Mouse (Mus musculus): ENCODE measurements around the gene Gm16867.
"Not testable (repeated sequence)": the region's sequence is repeated elsewhere in the genome, so short reads cannot be mapped to it uniquely, and the experiment has no call there.

The Gm16867 gene

DNA sequence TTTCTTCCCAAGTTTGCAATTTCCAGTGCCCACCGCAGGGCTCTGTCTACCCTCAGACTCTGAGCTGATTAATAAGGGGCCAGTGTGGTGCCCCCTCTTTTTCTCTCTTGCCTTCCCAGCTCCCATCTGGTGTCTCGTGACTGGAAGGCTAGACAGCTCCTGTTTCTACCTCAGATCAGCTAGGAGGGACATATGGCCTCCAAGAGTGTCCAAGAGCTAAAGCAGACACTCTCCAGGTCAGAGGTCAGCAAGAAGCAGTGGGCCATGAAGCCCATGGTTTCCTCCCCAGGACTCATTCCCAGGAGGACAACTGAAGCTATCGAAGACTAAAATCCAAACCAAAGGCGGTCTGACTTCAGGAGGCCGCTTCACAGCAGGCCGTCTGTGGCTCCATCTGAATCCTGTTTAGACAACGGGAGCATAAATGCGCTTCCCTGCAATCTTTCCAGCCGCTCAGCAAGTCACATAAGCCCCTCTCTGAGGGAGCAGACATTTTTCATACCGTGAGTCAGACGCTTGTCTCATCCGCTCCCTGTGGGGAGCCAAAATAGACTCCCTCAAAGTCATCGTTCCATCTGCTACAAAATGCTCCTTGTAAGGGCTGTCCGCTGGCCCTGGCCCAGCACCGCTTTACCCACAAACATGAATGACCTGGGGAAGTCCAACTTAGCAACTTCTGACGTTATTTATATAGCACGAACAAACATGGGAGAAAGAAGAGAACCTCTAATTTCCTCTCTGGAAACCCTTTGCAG, 35.4 kb downstream of the Gm16867 start:
- not testable (repeated sequence) for DNase-seq (ENCODE audit: low read depth)

DNA sequence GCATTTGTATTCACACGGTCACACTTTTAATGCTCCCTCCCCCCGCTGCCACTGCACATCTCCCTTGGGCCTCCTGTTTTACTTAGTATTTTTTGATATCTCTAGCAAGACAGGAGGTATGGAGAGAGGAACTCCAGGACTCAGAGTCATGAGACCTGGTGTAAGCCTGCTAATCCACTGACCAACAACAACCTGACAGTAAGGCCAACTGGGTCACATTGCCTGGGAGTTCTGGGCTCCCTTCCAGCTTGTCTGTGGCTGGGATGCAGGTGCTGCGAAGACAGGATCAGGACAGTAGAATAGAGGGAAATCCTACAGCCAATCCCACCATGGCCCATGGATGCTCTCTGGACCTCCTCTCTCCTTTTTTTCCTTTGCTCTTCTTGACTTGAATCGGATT, 38.7 kb downstream of the Gm16867 start:
- not testable (repeated sequence) for DNase-seq (ENCODE audit: low read depth)

DNA sequence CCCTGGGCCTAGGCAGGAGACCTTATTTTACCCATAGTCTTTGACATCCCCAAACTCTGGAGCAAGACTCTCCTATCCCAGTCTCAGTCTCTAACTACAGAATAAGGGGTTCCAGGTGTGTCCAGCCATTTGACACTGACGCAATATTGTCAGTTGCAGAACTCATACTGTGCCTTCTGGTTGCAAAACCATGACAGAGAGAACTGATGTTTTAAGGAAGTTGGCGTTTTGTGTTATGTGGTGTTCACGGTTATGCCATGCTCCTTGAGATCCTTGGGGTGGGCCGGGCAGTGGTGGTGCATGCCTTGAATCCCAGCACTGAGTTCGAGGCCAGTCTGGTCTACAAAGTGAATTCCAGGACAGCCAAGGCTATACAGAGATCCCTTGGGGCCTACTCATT, 45.5 kb downstream of the Gm16867 start:
- not testable (repeated sequence) for DNase-seq (ENCODE audit: low read depth)

DNA sequence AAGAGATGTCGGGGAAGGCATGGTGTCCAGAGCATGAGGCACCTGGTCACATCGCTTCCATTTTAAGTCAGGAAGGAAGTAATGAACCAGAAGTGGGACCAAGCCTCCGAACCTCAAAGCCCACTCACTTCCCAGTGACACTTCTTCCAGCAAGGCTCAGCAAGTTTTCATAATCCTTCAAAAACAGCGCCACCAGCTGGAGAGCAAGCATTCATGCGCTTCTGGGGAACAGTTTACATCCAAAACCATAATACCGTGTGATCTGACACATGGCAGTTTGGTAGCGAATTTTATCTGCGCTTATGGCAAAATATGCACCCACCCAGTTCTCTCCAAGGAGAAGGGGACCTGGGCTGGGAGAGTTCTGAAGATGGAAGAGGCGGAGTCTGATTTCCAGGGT, 48.5 kb downstream of the Gm16867 start:
- DNase-seq (ENCODE audit: low read depth): not testable (repeated sequence)

DNA sequence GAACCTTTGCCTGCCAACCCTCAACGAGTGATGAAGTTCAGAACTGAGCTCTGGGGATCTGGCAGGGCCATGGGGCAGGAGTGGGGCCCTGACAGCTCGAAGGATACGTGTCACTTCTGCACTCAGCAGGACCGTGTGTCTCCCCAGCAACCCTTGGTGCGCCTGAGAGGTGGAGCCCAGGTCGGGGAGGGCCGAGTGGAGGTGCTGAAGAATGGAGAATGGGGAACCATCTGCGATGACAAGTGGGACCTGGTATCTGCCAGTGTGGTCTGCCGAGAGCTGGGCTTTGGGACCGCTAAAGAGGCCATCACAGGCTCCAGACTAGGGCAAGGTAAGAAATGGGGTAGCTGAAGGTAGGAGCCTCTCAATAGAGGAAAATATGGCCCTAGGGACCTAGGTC, 54.3 kb downstream of the Gm16867 start:
- DNase-seq (ENCODE audit: low read depth): not testable (repeated sequence)

DNA sequence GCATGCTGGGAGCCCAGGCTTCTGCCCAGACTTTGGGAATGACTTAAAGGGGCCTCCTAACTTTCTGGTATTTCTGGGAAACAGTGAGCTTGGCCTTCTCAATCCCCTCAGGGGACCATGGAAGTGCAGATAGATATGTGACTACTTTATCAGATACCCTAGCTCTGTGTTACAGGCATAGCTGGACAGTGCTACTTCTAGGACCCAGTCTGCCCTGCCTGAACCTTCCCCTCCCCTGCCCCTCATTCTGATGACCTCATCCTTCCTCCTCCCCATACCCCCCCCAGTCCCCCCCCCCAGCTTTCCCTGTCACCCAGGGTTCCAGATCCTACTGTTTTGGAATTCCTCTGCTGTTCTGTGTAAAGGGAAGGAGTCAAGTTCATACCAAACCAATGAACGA, 56.2 kb downstream of the Gm16867 start:
- not testable (repeated sequence) for DNase-seq (ENCODE audit: low read depth)

DNA sequence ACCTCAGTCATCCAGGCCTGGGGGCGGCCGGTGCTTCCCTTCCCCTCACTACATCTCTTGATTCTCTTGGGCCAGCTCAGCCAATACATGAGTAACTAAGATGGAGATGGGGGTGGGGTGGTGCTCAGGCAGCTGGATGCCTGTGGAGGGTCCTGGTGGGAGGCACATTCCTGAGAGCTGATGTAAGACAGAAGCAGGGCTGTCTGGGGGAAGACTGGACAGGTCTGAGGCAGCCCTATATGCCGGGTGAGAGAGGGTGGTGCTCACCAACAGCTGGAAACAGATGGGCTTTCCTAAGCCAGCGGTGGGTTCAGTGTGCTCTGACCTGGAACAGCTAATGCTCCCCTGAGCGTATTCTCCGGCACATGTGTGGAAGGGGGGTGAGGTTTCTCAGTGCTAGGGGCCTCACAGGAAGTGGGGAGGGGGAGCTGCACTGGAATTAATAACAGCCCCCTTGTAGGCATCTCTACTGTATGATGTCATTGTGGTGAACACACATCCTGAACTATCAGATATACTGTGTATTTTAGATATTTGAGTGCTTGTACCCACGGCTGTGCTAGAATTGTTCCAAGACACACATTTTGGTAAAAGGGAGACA, 60.0 kb downstream of the Gm16867 start:
- not testable (repeated sequence) for DNase-seq (ENCODE audit: low read depth)

DNA sequence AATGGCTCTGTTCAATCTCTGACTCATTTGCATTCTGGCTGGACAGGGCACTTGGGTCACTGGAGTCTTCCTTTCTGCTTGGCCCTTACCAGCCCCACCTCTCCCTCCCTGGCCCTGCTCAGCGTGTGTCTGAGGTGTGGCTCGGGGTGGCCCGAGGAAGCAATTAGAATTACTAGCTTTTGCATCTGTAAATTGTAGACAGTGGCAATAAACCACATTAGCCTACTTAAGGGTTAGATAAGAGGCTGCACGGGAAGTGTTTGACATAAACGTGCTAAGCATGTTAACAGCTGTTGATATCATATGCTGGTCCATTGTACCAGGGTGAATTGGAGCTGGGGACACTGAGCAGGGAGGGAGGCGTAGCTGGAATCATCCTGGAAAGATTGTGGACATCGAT, 62.2 kb downstream of the Gm16867 start:
- not testable (repeated sequence) for DNase-seq (ENCODE audit: low read depth)

DNA sequence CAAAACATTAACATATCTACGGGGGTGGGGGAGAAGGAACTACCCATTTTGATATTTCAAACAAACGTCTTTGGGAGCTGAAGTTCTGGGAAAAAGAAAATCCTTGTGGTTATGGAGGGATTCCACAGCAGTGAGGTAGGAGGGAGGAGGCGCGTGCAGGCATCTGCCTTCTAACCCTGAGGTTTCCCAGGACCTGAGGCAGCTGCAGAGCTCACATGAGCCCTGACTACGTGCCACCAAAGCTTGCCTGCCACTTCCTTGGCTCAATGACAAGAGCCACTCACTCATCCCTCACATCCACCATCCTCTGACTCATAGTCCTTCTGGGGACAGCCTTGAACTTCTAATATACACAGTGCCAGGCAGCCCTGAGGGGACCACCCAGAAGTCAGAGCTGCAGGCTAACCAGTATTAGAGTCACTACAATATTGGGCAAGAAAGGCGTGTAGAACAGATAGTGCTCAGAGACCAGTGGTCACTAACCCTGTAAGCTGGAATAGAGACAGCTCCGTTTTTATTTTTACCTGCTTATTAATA, 64.4 kb downstream of the Gm16867 start:
- DNase-seq (ENCODE audit: low read depth): not testable (repeated sequence)

DNA sequence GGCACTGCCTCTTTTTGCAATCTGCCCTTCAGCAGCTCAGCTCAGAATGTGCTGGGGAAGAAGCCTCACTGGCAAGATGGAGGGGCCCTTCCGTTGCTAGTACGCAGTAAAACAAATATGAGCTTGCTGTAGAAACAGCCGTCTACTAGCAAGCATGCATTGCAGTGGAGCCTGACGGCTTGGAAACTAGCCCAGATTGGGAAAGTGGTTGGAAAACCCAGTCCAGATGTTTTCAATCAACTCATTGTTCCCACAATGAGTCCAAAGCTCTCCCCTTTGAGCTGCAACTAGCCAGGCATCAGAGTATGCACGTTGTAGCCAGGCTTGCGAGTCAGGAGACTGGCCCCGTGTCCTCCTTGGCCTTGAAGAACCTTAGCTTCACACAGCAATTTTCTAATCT, 82.2 kb downstream of the Gm16867 start:
- DNase-seq (ENCODE audit: low read depth): not testable (repeated sequence)

DNA sequence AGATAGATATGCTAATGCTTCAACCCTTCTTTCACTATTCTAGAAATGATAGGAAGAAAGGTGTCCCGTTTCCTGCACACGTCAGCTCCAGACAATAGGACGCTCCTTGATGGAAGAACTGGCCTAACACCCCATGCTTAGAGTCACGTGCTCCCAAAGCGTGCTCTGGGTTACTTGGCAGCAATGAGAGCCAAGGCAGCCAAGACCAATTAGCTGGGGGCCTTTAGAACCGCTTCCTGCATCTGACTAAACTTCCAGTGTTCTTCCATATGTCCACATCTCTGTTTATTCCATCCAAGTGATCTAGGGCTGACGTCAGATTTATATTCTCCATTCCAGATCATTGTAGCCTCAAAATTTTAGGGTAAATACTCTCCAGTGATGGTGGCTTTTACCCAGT, 85.6 kb downstream of the Gm16867 start:
- not testable (repeated sequence) for DNase-seq (ENCODE audit: low read depth)

All from induced T-regulatory cell, adult 2 months (primary cell).